Mouse (Mus musculus) lung, postnatal 0 days (tissue): ENCODE measurements around the gene Gna12. TPM values are rescaled to one million over a fixed set of nuclear protein-coding genes. Genes with fewer than 3 reads are reported as not detected.

Experiments
- ATAC-seq: fragments of 200-750 bp; cut with Nextera tagmentation; 2 replicates; pipeline ENCODE4 v1.8.0; 2017; ENCODE audit warnings: moderate library complexity
- DNase-seq: peaks from one replicate; pipeline ENCODE4 v3.0.0-alpha.2; 2016; ENCODE audit warnings: low spot score
- H3K27ac ChIP-seq: fragments of 300-500 bp; sonication (generic); 2 replicates; pipeline ENCODE4 v1.5.1; 2014; ENCODE audit warnings: antibody characterized with exemption, mild to moderate bottlenecking, low read length, mixed read lengths
- H3K27me3 ChIP-seq: fragments of 300-500 bp; sonication (generic); replicated peaks from 2 replicates; pipeline ENCODE4 v1.6.1; 2014; ENCODE audit warnings: low read length, mixed read lengths; ENCODE audit not compliant: insufficient read depth
- H3K36me3 ChIP-seq: fragments of 300-500 bp; sonication (generic); 2 replicates; pipeline ENCODE4 v1.6.1; 2014; ENCODE audit warnings: low read length, mixed read lengths; ENCODE audit not compliant: insufficient read depth
- H3K4me1 ChIP-seq: fragments of 300-500 bp; sonication (generic); 2 replicates; pipeline ENCODE4 v1.6.1; 2014; ENCODE audit warnings: antibody characterized with exemption, low read depth, low read length, mixed read lengths; ENCODE audit not compliant: insufficient read depth
- H3K4me2 ChIP-seq: fragments of 300-500 bp; sonication (generic); replicated peaks from 2 replicates; pipeline ENCODE4 v1.6.1; 2014; ENCODE audit warnings: low read depth, mild to moderate bottlenecking, low read length, moderate library complexity, mixed read lengths
- H3K4me3 ChIP-seq: fragments of 300-500 bp; sonication (generic); 2 replicates; pipeline ENCODE4 v1.5.1; 2014; ENCODE audit warnings: low read depth, low read length
- H3K9ac ChIP-seq: fragments of 300-500 bp; sonication (generic); replicated peaks from 2 replicates; pipeline ENCODE4 v1.6.1; 2014; ENCODE audit warnings: low read depth, mild to moderate bottlenecking
- H3K9me3 ChIP-seq: fragments of 300-500 bp; sonication (generic); 2 replicates; pipeline ENCODE4 v1.6.1; 2016; ENCODE audit warnings: low read length, mixed read lengths
- CTCF ChIP-seq: IDR thresholded peaks from 2 replicates; pipeline ENCODE4 v1.5.1; 2016; ENCODE audit warnings: antibody characterized with exemption, mild to moderate bottlenecking
- EP300 ChIP-seq: IDR thresholded peaks from 2 replicates; pipeline ENCODE4 v1.6.1; 2016; ENCODE audit warnings: antibody characterized with exemption, mild to moderate bottlenecking, control low read depth
- WGBS: fragments of 180-500 bp; shearing (Covaris S2); extraction: QIAGEN DNeasy Blood & Tissue Kit; methylation state at CpG from one replicate; pipeline ENCODE4 v1.1.7; 2014; 5-methylcytosine and 5-hydroxymethylcytosine counted together
- polyA plus RNA-seq: library from polyadenylated mRNA; unstranded; fragments of >200 nt; fragmentation: Nextera tagmentation; extraction: Ambion mirVana; gene quantifications from 2 replicates; pipeline ENCODE4 v1.2.1, GENCODE M21; 2015

Gna12 gene
- polyA plus RNA-seq, 1 experiment from 2014 or later: 25.4 TPM

DNA sequence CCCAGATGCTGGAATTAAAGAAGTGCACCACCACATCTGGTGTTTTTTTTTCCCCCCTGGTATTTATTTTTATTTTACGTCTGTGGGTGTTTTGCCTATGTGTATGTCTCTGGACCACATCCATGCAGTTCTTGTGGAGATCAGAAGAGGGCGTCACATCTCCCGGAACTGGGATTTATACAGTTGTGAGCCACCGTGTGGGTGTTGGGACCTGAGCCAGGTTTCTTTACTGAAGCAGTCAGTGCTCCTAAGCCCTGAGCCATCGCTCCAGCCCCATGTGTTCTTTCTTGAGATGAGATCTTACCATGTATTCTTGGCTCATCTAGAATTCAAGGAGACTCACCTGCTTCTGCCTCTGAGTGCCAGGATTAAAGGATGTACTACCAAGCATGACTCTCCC is 119.2 kb downstream of the Gna12 start:
- peaks cover 45% of the 10 kb centered on the region for H3K36me3 ChIP-seq
- no peak overlapping the region for H3K9ac ChIP-seq
- TF ChIP-seq CTCF: no peak
- no peak for TF ChIP-seq EP300
- ATAC-seq (no peak), DNase-seq (no peak)
- no peak overlapping the region for H3K4me3 ChIP-seq
- no peak overlapping the region for H3K27ac ChIP-seq
- H3K4me1 ChIP-seq: no peaks in the 10 kb centered on the region
- H3K9me3 ChIP-seq: no peaks in the 10 kb centered on the region
- WGBS: 76% methylated on average over 5 of the region's 5 CpGs
- H3K4me2 ChIP-seq: no peak overlapping the region
- H3K27me3 ChIP-seq: no peaks in the 10 kb centered on the region

DNA sequence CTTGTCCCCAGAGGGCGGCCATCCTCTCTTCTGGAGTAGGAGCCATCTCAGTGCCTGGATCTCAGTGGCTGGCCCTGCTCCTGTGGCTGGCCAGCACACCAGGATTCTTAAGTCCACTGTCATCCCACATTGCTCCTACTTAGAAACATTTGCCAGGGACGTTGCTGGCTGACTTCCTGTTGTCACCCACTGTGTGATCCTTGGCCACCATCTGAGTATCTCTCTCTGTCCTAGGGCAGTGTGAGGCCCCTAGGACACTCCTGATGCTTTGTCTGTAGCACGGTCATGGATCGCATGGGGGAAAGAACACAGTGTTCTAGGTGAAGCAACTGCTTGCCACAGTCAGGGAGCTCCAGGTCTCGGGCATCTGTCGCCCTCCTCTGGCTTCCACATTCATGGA is 119.9 kb downstream of the Gna12 start:
- Histone ChIP-seq H3K27ac (no peak overlapping the region), H3K4me1 (peaks cover 2% of the 10 kb centered on the region; the same call in 1 of the 2 replicates), H3K9ac (no peak overlapping the region), H3K4me2 (no peak overlapping the region), H3K9me3 (no peaks in the 10 kb centered on the region), H3K36me3 (peaks cover 40% of the 10 kb centered on the region), H3K27me3 (no peaks in the 10 kb centered on the region), H3K4me3 (no peak overlapping the region)
- DNase-seq (no peak), ATAC-seq (no peak)
- no peak for TF ChIP-seq EP300
- no peak for TF ChIP-seq CTCF
- WGBS: 89% methylated on average over 6 of the region's 6 CpGs

Other genes with a start within 250 kb of the Gna12 start
- 23.1 and 25.5 TPM in 2 replicates for gene Lfng, start 223.1 kb downstream of the Gna12 start, polyA plus RNA-seq
- gene Ttyh3, start 181.4 kb downstream of the Gna12 start, polyA plus RNA-seq: 18.2 and 19.8 TPM in 2 replicates
- 10.3 and 11.0 TPM in 2 replicates for gene Iqce, start 128.1 kb downstream of the Gna12 start, polyA plus RNA-seq
- 15.2 and 16.1 TPM in 2 replicates for gene Brat1, start 125.4 kb downstream of the Gna12 start, polyA plus RNA-seq
- 2.7 and 3.3 TPM in 2 replicates for gene Amz1, start 106.3 kb downstream of the Gna12 start, polyA plus RNA-seq
- 2.1 and 2.3 TPM in 2 replicates for gene Card11, start 170.2 kb upstream of the Gna12 start, polyA plus RNA-seq